Mouse (Mus musculus): ENCODE measurements around the gene Gabpa.

The Gabpa gene

DNA sequence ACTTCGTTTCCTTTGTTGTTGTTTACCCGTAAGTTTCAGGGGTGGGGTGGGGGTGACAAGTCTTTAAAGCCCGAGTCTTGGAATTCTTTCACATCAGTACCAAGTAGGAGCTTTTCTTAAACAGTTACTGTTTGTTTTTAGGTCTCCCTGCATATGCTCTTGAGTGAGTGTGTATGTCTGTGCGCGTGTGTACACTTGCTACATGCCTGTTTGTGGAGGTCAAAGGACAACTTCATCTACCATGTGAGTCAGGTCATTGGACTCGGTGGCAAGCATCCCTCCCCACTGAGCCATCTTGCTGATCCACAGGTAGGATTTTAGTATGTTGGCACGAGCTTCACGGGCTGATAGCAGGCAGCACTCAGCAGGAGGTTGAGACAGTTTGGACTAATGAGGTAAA is 39.1 kb downstream of the Gabpa start:
- no peak for DNase-seq

DNA sequence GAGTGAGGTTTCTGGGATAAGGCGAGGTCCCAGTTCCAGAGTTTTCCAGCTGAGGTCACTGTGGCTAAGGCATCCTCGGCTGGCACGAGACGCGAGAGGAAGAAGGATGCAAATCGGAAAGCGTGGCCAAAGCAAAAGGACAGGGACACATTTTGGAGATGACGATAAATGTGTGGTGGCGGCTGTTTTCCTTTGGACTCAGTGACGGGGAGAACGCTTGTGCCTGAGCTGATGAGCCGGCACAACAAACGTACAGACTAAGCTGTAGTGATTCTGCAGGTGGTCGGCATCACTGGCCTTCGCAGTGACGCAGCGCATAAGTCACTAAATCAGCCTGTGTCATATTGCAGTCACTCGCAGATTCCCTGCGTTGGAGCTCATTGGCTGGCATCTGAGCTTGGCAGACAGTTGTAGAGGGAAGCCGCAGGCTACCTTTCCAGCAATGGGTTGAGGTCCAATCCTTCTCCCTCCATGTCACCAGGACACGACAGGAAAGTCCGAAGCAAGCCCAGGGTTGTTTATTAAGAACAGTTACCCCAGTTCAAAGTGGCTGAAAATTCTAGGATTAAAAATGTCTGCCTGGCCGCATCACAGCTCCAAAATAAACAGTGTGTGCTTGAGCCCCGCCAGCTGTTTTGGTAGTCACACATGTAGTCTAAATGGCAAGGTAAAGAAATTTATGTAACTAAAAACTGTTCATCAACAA is 40.4 kb downstream of the Gabpa start:
- DNase-seq: peak; percentile 5

DNA sequence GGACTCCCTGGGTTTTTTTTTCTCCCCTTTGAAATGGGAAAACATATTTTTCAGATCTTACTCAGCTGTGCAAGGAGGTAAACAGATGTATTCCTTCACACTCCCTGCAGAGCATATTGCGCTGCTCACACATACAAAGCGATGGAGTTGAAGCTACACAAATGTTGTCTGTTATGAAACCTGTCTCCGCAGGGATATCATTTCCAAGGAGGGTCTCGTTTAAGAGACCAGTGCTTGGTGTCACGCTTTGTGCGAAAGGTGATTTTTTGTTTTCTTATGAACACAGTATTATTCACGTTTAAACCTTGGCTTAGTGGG is 41.0 kb downstream of the Gabpa start:
- DNase-seq: no peak

DNA sequence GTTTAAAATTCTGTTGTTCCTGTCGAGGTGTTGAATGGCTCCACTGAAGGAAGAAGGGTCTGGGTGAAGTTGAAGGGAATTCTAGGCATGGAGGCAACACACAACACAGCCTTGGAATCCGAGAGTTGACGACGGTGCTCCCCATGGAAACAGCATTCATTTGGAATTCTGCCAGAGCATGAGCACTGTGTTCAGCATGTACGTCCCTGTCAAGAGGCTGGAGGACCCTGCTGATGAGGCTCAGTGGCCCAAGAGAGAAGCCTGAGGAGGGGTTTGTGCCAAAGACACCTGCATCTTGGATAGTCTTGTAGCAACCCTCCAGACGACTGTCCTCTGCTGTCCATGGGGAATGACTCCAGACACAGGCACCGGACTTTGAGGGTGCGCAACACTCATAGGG is 41.4 kb downstream of the Gabpa start:
- no peak for DNase-seq

DNA sequence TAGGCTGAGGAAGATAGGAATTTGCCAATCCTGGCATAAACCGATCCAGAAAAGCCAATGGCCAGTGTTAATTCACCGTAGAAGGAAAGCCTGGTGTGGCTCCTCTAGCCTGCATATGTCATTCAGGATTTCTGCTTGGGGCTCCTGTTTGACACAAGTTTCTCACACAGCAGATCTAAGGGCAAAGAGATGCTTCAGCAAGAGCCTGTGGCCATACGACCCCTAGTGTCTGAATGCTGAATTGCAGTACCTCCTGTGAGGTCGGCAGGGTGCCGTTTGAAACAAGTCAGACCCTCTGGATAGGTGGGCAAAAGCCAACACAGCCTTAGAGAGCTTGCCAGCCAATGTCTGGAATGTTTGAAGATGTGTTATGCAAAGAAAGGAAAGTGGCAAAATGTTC is 44.4 kb downstream of the Gabpa start:
- peak; percentile 82 for DNase-seq

DNA sequence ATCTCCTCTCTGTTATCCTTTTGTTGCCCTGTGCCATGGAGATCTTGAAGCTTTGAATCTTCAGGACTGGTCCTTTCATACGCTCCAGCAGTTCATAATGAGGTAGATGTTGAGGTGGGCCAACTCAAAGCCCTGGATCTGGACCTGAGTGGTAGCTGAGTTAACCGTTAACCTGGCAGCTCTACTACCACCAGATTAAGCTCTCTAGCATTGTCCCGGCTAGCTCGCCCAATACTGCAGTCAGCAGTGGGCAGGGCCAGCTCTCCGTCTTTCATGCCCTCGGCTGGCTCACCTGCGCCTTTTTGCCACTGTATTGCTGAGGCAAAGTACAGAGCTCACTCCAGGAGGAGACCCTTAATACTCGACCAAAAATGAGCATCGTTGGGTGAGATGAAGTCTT is 46.4 kb downstream of the Gabpa start:
- no peak for DNase-seq

DNA sequence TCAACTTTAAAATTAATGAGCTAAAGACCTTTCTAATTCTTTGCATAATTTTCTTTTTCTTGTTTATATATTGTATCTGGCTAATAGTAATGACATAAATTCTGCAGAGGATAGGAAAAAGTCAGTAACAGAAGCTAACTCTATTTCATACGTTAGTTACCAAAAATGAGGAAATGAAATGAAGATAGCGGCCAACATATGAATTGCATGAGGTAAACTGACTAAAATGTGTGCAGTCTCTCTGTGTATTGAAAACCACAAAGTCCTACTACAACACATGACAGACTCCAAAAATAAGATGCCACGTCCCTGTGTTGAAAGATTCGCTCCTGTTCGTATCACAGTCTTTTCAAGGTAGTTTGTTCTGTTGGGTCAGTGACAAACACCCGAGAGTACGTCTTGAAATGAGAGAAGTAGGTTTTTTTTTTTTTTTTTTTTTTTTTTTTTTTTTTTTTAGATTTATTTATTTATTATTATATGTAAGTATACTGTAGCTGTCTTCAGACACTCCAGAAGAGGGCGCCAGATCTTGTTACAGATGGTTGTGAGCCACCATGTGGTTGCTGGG is 47.1 kb downstream of the Gabpa start:
- DNase-seq: no peak

DNA sequence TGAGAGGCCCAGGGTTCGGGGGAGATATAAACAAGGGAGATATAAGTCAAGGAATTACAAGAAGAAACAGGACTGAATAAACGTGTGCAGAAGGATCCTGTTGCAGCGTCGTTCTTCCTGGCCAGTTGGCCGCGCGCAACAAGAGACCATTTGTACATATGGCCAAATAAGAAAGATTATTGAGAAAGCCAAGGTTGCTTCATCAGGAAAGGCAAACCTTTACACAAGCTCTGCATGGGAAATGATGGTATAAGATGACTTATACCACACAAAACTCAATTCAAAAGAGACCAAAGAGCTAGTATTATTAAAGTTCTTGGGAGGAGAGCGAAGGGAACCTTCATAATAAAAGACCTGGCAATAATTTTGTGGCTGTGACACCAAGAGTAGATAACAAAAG is 49.8 kb downstream of the Gabpa start:
- no peak for DNase-seq

DNA sequence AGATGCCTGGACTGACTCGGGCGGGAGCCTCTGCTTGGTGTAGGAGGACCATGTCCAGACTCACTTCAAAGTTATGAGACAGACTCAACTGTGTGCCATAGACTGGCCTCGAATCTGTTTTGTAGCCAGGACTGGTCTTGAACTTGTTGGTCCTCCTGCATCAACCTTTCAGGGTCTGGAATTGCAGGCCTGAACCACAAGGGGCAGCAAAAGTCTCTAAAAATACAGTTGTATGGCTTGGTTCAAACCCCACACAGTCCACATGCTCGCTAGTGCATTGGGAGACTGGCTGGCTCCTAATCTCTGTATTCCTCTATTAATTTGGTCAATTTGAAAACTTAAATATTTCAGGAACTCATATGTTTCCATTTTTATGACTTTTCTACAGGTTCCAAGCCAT is 68.3 kb downstream of the Gabpa start:
- no peak for DNase-seq

DNA sequence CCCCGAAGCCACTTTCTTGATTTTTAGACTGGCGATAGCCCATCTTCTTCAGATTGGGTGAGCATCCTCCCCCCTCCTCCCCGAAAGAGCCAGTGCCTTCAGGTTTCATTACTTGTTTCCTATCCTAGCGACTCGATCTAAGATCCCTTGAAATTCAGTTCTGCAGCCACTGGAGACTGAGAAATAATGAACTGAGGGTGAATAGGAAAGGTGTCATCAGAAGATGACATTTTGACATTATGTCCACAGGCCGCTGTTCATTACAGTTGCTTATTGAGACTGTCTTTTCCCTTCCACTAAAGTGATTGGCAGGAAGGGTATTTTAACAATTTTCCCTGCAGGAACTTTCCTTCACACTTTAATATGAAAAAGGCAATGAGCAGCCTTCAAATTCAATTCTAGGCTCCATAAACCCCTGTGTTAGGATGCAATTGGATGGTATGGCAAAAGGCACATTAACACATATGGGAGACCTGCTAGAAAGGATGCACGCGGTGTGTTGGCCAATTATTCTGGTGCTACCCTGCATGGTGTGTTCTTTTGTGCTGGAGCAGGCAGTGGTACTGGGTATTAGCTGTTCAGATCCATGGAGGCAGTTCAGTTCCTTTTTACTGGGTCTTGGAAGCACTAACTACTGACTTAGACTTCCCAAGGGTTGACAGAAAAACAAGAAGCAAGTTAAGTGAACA is 76.9 kb downstream of the Gabpa start:
- no peak for DNase-seq
